Mouse (Mus musculus): ENCODE measurements at regions not wholly inside any gene's neighbourhood (a gene's known extent, or its start where the extent isn't known, plus 50 kb on each side); places are given as distances from the start of the nearest gene placed in this dataset.

GRCm38 (mm10) chr2:137704948-137705723 is 551.2 kb upstream of the Btbd3 start:
- TF ChIP-seq CTCF (IDR thresholded peaks at IDR 0.05; ENCODE audit: extremely low read depth, insufficient read depth, low read length) = no peak
- no peak for TF ChIP-seq POLR2A (IDR thresholded peaks at IDR 0.05; ENCODE audit: extremely low read depth, insufficient read depth, low read length)
